Mouse (Mus musculus) cerebellum, adult (tissue): ENCODE results near the gene Stau1.

ENCODE experiments used
- ATAC-seq: cut with Nextera tagmentation; 2 replicates; pipeline ENCODE4 v1.9.2; 2017; ENCODE audit warnings: mild to moderate bottlenecking, moderate library complexity, mixed read lengths; ENCODE audit not compliant: insufficient number of reproducible peaks, low FRiP score, low TSS enrichment

The Stau1 gene

GRCm38 (mm10) chr2:166934416-166934815, 61.7 kb downstream of the Stau1 start:
- ATAC-seq, result no peak

GRCm38 (mm10) chr2:166933943-166934342, 62.2 kb downstream of the Stau1 start:
- ATAC-seq, result no peak

- no peak for ATAC-seq
These were observed 72.1 kb downstream of the Stau1 start for GRCm38 (mm10) chr2:166923971-166924370.

GRCm38 (mm10) chr2:166910536-166910935, 85.6 kb downstream of the Stau1 start:
- ATAC-seq, result no peak

GRCm38 (mm10) chr2:166909729-166910128, 86.4 kb downstream of the Stau1 start:
- no peak for ATAC-seq

- peak; percentile 47 for ATAC-seq
These were observed 89.4 kb downstream of the Stau1 start for GRCm38 (mm10) chr2:166906523-166907182.

- peak; percentile 95 for ATAC-seq
These were observed 90.2 kb downstream of the Stau1 start, which contains the start of gene Cse1l for GRCm38 (mm10) chr2:166905711-166906522. Gene Cse1l, plus strand, starts transcription at chr2:166906040.

GRCm38 (mm10) chr2:166903719-166904282, 92.3 kb downstream of the Stau1 start:
- no peak for ATAC-seq

- no peak for ATAC-seq
These were observed 95.2 kb downstream of the Stau1 start for GRCm38 (mm10) chr2:166900792-166901505.

- no peak for ATAC-seq
These were observed 96.4 kb downstream of the Stau1 start for GRCm38 (mm10) chr2:166899746-166900145.

- ATAC-seq, result no peak
These were observed 96.9 kb downstream of the Stau1 start for GRCm38 (mm10) chr2:166899161-166899560.
